Mouse (Mus musculus) thymus, adult 18-20 months (tissue): ENCODE measurements around the gene Scyl2.
"Not testable (repeated sequence)": the region's sequence is repeated elsewhere in the genome, so short reads cannot be mapped to it uniquely, and the experiment has no call there.

Source experiments
- DNase-seq, 2 experiments: peaks; one replicate each; pipeline ENCODE4 v3.0.0; 2022; ENCODE audit warnings: mixed read lengths in 2 of 2

Gene Scyl2

DNA sequence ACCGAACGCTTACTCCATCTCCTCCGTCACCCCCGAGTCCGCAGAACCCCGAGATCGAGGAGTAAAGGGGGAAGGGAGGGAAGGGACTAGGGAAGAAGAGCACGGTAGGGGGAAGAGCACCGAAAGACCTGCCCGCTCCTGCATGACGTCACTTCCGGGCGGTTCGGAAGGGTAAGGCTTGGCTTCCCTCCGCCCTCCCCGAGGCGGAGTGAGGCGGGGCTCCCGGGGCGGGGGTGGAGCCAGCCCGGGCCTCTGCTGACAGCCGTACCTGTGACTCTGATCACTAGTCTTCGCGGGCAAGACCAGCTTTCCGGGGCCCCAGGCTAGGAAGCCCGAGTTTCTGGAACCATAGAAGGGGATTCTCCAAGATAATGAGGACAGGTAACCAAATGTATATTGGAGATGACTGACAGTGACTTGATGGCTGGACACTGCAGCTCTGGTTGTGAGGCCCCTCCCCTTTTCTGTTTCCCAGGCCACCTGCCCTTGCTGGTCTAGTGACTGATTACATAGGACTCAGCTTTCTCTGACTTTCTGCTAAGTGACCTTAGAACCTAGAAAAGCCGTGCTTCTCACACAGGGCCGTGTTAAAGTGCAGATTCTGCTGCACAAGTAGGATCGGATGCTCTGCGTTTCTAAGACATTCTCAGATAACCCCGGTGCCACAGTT is at the start of gene Scyl2:
Scyl2 (minus strand) TSS at position 147 of the 670 bp plus-strand sequence.
- peak; percentile 89 to 91 for DNase-seq

DNA sequence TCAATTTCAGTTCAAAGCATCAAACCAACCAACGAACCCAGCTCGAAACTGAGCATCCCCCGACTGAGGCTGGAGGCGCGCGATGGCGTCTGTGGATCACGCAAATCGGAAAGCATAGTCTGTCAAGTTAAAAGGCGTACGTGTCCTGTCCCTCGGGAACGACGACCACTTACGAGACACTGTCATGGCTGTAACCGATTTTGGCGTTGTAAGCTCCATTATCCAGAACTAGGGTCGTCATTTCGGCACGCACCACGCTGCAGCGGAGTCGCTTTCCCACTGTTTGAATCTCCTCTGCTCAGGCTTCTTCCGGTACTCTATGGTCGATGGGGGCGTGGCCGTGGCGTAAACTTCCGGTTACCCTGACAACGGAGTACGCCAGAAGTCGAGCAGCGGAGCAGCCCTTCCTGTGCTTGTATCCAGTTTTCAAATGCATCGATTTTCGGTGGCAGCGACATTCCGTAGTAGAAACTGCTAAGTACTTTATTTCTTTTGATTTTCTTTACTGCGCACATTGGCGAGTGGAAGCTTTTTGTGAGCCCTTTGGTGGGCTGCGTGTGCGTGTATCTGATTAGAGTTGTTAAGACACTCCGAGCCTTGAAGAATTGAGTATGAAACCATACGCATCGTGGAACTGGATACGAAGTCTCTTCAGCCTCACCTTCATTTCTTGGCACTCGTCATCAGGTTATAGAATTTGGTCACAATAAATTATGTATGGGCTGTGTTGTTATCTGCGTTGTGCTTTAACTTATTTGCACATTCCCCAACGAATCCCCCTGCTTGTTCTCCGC is 46.1 kb upstream of the Scyl2 start, which contains the start of gene Actr6:
Actr6 (minus strand) TSS at position 295 of the 794 bp plus-strand sequence.
- DNase-seq: peak; percentile 82 to 90

- DNase-seq: no peak
These were observed 45.3 kb upstream of the Scyl2 start for GRCm38 (mm10) chr10:89731341-89731740.

- DNase-seq: no peak
These were observed 44.3 kb upstream of the Scyl2 start for GRCm38 (mm10) chr10:89730386-89730785.

DNA sequence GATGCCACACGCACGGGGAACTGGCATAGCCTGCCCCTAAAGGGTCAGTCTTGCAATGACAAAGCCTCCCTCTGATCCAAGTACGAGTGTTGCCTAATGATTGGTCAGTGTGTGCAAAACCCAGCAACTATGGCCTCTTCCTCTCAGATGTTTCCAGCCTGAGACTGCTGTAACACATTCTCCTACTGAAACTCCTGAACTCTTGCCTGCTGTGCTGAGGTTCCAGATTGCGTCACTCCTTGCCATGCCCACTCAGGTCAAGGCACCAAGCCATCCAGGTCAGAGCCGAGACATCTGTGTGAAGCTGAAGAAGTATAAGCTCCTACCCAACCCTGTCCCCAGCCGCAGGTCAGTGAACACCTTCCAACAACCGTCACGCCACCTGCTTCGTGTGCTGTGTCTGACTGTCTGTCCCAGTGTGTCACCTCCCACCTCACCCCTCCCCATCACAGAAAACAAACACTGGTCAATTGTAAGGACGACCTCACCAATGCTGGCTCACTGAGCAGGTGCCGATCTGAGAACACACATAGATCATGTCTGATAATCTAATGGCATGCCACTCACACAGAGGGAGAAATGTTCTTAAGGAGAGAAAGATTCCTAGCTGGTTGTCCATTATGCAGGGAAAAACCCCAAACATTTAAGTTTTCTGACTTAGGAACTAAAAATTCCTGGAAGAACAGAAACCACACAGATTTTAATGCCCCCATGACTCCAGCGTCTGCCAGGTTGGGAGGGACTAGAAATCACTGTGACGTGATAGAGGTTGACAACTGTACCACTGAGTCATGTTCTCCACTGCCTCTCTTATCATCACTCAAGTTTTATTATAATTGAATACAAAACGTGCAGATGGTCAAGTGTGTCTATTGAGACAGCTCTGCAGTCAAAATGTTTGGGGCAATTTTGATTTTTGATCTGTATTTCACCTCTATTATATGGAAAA is 36.4 kb upstream of the Scyl2 start:
- DNase-seq: no peak

DNA sequence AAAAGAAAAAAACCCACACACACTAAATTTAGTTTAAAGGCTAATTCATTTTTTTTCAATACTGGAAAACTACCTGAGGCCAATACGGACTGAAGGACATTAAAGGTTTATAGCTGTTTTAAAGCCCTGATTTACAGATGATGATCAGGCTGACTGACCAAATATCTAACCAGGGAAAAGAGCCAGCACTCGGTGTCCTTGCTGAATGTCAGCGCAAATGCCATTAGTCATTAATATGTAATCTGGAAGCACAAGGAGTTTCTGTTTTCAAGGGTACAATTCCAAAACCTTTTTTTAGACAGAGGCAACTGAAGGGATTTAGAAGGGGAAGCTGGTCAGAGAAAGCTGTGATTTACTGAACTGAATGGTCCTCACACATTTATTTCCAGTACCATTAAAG is 34.7 kb upstream of the Scyl2 start:
- DNase-seq: no peak

- no peak for DNase-seq
These were observed 34.2 kb upstream of the Scyl2 start for GRCm38 (mm10) chr10:89720252-89720651.

GRCm38 (mm10) chr10:89714910-89715309 is 28.8 kb upstream of the Scyl2 start:
- DNase-seq: no peak

GRCm38 (mm10) chr10:89708720-89709119 is 22.6 kb upstream of the Scyl2 start:
- no peak for DNase-seq

DNA sequence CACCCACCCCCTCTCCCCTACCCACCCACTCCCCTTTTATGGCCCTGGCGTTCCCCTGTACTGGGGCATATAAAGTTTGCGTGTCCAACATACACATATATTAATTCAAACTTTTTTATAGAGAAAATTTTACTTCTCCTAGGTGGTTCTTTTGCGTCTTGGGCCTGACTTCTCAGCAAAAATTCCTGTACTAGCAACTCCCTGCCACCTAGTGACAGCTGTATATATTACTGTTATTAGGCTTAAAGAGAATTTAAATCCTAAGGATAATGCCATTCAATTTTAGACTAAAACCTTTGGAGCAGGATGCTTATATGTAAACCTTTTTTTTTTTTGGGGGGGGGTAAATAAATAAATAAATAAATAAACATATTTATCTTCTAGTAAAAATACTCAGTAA is 21.3 kb upstream of the Scyl2 start:
- DNase-seq: no peak

GRCm38 (mm10) chr10:89703042-89703441 is 17.0 kb upstream of the Scyl2 start:
- peak in 1 of 2 experiments; percentile 19 for DNase-seq

- DNase-seq: no peak
These were observed 11.9 kb upstream of the Scyl2 start for GRCm38 (mm10) chr10:89697956-89698355.

GRCm38 (mm10) chr10:89696270-89696669 is 10.2 kb upstream of the Scyl2 start:
- not testable (repeated sequence) for DNase-seq

DNA sequence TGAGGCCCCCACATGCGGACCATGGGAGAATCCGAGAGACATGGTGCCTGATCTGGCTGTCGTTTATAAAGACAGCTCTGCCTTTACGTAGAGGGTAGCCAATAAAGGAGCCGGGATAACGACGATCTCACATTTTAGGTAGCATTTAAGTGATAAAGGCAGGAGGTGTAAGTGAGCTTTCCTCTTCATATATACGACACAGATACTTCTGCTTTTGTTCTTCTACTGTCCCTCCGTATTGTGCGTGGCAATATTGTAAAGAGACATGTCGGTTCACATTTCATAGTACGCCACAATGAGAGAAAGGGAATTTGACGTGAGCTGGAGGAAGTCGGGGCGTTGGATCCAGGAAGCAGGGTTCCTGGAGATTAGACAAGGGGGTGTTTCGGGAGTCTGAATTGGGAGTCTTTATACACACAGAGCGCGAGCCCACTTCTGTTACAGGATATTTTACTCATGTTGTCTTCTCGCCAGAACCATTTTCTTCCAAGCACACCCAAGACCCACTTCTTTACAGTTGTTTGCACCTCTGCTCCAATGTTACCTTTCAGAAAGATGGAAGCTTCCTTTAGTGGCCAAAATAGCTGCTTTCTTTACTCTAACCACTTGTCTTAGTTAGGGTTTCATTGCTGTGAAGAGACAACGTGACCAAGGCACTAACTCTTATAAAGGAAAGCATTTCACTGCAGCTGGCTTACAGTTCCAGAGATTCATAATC is 9.3 kb upstream of the Scyl2 start:
- DNase-seq: no peak

- DNase-seq: no peak
These were observed 3.9 kb upstream of the Scyl2 start for GRCm38 (mm10) chr10:89690021-89690420.

GRCm38 (mm10) chr10:89687455-89687854 is 1.4 kb upstream of the Scyl2 start:
- DNase-seq: no peak

DNA sequence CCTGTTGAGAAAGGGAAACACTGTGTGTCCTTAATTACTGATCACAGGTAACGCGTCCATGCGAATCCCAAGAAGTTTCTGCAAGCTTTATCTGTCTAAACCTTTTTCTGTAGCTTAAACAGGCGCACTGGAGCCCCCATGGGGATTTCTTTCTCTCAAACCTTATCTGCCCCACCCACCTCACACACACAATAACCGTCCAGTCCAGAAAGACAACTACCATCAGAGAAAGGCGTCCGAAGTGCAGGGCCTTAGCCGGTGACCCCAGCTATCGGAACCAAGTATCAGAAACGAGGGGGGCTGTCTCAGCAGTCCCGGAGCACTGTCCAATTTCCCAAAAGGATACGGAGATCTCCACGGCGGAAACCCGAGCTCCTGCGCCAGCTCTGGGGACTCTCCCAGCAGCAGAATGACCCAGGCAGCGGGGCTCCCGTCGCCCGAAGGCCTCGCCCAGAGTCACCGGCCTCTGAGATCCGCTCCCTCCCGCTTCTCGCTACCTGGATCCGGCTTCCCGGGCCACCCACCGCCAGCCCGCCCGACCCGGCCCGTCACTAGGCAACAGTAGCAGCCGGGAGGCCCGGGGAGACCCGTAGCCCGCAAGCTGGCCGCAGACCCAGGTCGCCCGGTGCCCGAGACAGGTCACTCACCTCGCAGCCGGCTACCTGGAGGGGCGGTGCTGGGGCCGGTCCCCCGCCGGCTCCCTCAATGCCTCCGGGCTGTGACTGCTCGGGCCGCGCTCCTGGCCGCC is 520 bp downstream of the Scyl2 start:
- DNase-seq: no peak

DNA sequence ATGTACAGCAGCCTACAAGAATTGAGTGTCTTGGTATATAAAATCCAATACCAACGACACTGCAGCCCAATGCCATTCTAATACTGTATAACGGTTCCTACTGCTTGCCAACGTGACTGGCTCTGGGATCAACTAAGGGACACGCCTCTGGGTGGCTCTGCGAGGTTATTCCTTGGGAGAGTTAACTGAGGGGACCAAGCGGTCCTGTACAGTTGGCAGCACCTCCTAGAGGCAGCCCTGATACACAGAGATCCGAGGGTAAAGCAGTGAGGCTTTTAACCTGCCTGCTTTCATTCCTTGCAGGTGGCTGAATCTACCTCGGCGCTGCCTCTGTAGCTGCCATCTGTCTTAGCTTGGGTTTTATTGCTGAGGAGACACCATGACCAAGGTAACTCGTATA is 3.1 kb downstream of the Scyl2 start:
- DNase-seq: no peak

DNA sequence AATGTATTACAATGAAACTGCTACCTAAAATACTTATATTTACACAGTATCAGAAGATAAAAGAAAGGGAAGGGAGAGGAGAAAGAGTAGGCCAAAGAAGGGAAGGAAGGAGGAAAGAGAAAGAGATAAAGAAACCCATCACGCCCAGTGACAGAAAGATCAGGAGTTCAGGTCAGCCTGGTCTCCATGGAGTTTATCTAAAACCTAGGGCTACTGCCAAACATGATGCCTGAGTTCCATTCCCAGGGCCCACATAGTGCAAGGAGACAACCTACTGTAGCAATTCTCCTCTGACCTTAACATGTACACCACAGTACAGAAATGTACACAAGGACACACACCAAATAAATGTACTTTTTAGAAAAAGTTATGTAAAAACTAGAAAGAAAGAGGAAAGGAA is 3.9 kb downstream of the Scyl2 start:
- DNase-seq: no peak

DNA sequence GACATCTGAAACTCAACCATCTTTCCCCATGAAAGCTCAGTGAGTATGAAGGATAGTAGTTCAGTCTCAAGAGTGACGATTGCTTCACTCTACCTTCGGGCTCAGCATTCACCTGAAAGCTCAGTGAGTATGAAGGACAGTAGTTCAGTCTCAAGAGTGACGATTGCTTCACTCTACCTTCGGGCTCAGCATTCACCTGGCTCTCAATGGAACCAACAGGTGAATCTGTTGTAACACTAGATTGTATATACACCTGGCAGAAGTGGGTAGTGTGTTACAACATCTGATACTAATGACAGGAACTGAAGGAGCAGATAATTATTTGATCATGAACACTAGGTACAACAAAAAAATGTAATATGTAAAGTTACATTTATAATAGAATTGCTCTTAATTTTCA is 4.4 kb downstream of the Scyl2 start:
- DNase-seq: no peak

DNA sequence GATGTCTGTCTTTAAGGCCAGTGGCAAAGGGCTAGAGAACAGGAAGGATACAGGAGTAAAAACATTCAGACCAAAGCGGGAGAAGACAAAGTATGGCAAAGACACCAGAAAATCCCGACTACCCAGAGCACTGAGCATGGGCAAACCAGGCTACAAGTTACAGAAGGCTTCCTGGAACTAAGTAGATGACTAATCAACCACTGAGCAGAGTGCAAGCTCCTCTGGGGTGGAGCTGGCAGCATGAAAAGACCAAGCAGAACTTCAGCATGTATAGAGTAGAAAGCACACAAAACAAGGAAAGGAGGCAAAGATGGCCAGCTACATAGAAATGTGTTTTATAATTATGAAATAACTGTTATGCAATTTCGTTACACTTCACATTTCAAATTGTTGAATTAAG is 5.6 kb downstream of the Scyl2 start:
- no peak for DNase-seq

DNA sequence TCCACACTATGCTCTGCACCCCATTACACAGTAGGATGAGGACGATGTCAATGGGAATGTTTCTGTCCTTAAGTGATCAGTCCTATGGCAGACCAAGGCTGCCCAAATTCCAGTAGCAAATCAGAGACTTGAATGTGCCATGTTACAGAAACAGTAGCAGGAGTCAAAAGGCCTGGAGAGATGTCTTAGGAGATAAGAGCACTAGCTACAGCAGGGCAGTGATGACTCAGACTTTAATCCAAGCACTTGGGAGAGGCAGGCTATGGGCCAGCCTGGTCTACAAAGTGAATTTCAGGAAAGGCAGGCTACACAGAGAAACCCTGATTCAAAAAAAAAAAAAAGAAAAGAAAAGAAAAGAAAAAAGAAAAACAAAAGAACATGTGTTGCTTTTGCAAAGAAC is 6.6 kb downstream of the Scyl2 start:
- DNase-seq: no peak
